Mouse (Mus musculus) MEL (cell line): ENCODE data around the gene Ftcd.

Experiments used
- BHLHE40 ChIP-seq: IDR thresholded peaks from 2 replicates; pipeline ENCODE4 v1.6.1; 2012; ENCODE audit warnings: low read depth, mild to moderate bottlenecking, inconsistent platforms, low read length, improper control_type of control experiment, borderline replicate concordance
- CTCF ChIP-seq, 3 experiments: IDR thresholded peaks in 2 of 3; conservative IDR thresholded peaks in 1 of 3; 2 replicates each; pipeline ENCODE4 v1.5.1; 2011 to 2012; ENCODE audit warnings: low read length in 3 of 3, low read depth in 2 of 3, mild to moderate bottlenecking in 2 of 3, improper control_type of control experiment in 1 of 3, inconsistent platforms in 1 of 3, mixed read lengths in 1 of 3, moderate library complexity in 1 of 3; ENCODE audit not compliant: control insufficient read depth in 1 of 3, insufficient read depth in 1 of 3, poor library complexity in 1 of 3, severe bottlenecking in 1 of 3
- EP300 ChIP-seq, 2 experiments: IDR thresholded peaks; 2 replicates each; pipeline ENCODE4 v1.6.1; 2011; ENCODE audit warnings: improper control_type of control experiment in 2 of 2, low read length in 2 of 2, low read depth in 1 of 2, mild to moderate bottlenecking in 1 of 2
- GABPA ChIP-seq: IDR thresholded peaks from 2 replicates; pipeline ENCODE4 v1.6.1; 2012; ENCODE audit warnings: low read depth, mild to moderate bottlenecking, inconsistent platforms, low read length, improper control_type of control experiment, moderate library complexity
- JUND ChIP-seq: IDR thresholded peaks from 2 replicates; pipeline ENCODE4 v1.6.1; 2011; ENCODE audit warnings: low read depth, mild to moderate bottlenecking, improper control_type of control experiment, low read length
- POLR2A ChIP-seq, 2 experiments: IDR thresholded peaks; 2 replicates each; pipeline ENCODE4 v1.6.1; 2011 to 2012; ENCODE audit warnings: low read length in 2 of 2, mild to moderate bottlenecking in 2 of 2, control low read depth in 1 of 2, improper control_type of control experiment in 1 of 2, low read depth in 1 of 2, moderate library complexity in 1 of 2; ENCODE audit not compliant: control insufficient read depth in 1 of 2, insufficient read depth in 1 of 2, poor library complexity in 1 of 2
- SMC3 ChIP-seq: IDR thresholded peaks from 2 replicates; pipeline ENCODE4 v1.6.1; 2011; ENCODE audit warnings: low read depth, low read length, improper control_type of control experiment
- TCF12 ChIP-seq: IDR thresholded peaks from 2 replicates; pipeline ENCODE4 v1.6.1; 2014; ENCODE audit warnings: low read depth, mild to moderate bottlenecking, inconsistent platforms, low read length, improper control_type of control experiment, moderate library complexity
- ZC3H11A ChIP-seq: IDR thresholded peaks from 2 replicates; pipeline ENCODE4 v1.6.1; 2012; ENCODE audit warnings: low read depth, mild to moderate bottlenecking, inconsistent platforms, low read length, improper control_type of control experiment
- ZMIZ1 ChIP-seq: IDR thresholded peaks from 2 replicates; pipeline ENCODE4 v1.6.1; 2012; ENCODE audit warnings: low read depth, mild to moderate bottlenecking, inconsistent platforms, low read length, improper control_type of control experiment, moderate library complexity

DNA sequence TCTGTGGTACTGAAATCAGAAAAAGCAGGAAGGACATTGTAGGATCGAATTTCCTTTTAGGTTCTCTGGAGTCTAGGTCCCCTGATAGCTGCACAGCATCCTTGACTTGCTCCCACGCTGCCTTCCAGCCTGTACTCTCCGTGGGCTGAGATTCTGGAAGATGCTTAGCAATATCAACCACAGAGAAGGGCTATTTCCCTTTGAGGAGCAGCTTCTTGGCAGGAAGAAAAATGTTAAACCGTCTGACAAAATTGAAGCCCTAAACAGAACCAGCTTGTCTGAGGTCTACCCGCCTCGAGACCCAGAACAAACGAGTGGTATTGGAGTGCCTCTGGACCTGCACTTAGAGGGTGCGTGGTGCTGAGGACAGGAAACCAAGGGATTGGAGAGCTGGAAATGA is 57.2 kb downstream of the Ftcd start:
- TF ChIP-seq CTCF (IDR thresholded peaks at IDR 0.05 in 2 of 3, conservative IDR thresholded peaks at IDR 0.05 in 1 of 3; ENCODE audit: control insufficient read depth in 1 of 3, insufficient read depth in 1 of 3, low read depth in 2 of 3, low read length in 3 of 3, poor library complexity in 1 of 3, severe bottlenecking in 1 of 3) (no peak), ZC3H11A (no peak), POLR2A (IDR thresholded peaks at IDR 0.05; ENCODE audit: control insufficient read depth in 1 of 2, insufficient read depth in 1 of 2, low read depth in 1 of 2, low read length in 2 of 2, poor library complexity in 1 of 2) (no peak), BHLHE40 (no peak), JUND (no peak), EP300 (IDR thresholded peaks at IDR 0.05; ENCODE audit: low read depth in 1 of 2, low read length in 2 of 2) (no peak), SMC3 (no peak), GABPA (no peak), TCF12 (no peak), ZMIZ1 (no peak)
